Mouse (Mus musculus) heart, embryonic 11.5 days (tissue): ENCODE measurements at regions not wholly inside any gene's neighbourhood (a gene's known extent, or its start where the extent isn't known, plus 50 kb on each side); places are given as distances from the start of the nearest gene placed in this dataset.

Experiments
- ATAC-seq: fragments of 200-750 bp; cut with Nextera tagmentation; replicated peaks from 2 replicates; pipeline ENCODE4 v1.8.0; 2017; ENCODE audit warnings: moderate library complexity; ENCODE audit not compliant: insufficient number of reproducible peaks, low FRiP score, low TSS enrichment
- H3K27ac ChIP-seq: fragments of 300-500 bp; sonication (generic); 2 replicates; pipeline ENCODE4 v1.5.1; 2014; ENCODE audit warnings: mild to moderate bottlenecking, low read depth, low read length
- H3K27me3 ChIP-seq: fragments of 300-500 bp; sonication (generic); 2 replicates; pipeline ENCODE4 v1.6.1; 2014; ENCODE audit warnings: mild to moderate bottlenecking, low read length, mixed read lengths; ENCODE audit not compliant: control insufficient read depth, insufficient read depth
- H3K36me3 ChIP-seq: fragments of 300-500 bp; sonication (generic); 2 replicates; pipeline ENCODE4 v1.6.1; 2014; ENCODE audit warnings: mild to moderate bottlenecking, low read length, moderate library complexity, mixed read lengths; ENCODE audit not compliant: control insufficient read depth, insufficient read depth
- H3K4me1 ChIP-seq: fragments of 300-500 bp; sonication (generic); 2 replicates; pipeline ENCODE4 v1.6.1; 2014; ENCODE audit warnings: low read length; ENCODE audit not compliant: control insufficient read depth, insufficient read depth
- H3K4me2 ChIP-seq: fragments of 300-500 bp; sonication (generic); 2 replicates; pipeline ENCODE4 v1.6.1; 2014; ENCODE audit warnings: mild to moderate bottlenecking, moderate library complexity
- H3K4me3 ChIP-seq: fragments of 300-500 bp; sonication (generic); 2 replicates; pipeline ENCODE4 v1.5.1; 2014; ENCODE audit warnings: low read depth, low read length
- H3K9ac ChIP-seq: fragments of 300-500 bp; sonication (generic); 2 replicates; pipeline ENCODE4 v1.6.1; 2014; ENCODE audit warnings: mild to moderate bottlenecking, low read depth, low read length, moderate library complexity
- H3K9me3 ChIP-seq: fragments of 300-500 bp; sonication (generic); replicated peaks from 2 replicates; pipeline ENCODE4 v1.6.1; 2016; ENCODE audit warnings: low read length; ENCODE audit not compliant: control insufficient read depth
- WGBS: fragments of 180-500 bp; shearing (Covaris S2); extraction: QIAGEN DNeasy Blood & Tissue Kit; methylation state at CpG from one replicate; pipeline ENCODE4 v1.1.7; 2014; ENCODE audit not compliant: insufficient replicate concordance; 5-methylcytosine and 5-hydroxymethylcytosine counted together

- no peak for ATAC-seq
- WGBS, result 84% methylated on average over 8 of the region's 8 CpGs
Observed at GRCm38 (mm10) chr3:144286100-144286499, 81.1 kb upstream of the Lmo4 start.

GRCm38 (mm10) chr3:144284326-144284725 is 79.3 kb upstream of the Lmo4 start:
- Histone ChIP-seq H3K27me3 (no peaks in the 10 kb centered on the region), H3K36me3 (no peaks in the 10 kb centered on the region), H3K4me2 (no peak overlapping the region), H3K9me3 (no peaks in the 10 kb centered on the region), H3K4me3 (no peak overlapping the region), H3K27ac (no peak overlapping the region), H3K4me1 (no peaks in the 10 kb centered on the region), H3K9ac (no peak overlapping the region)
- ATAC-seq, result no peak
- WGBS, result 80% methylated on average over 3 of the region's 3 CpGs

More at GRCm38 (mm10) chr3:144286100-144286499, 81.1 kb upstream of the Lmo4 start:
- no peaks in the 10 kb centered on the region for H3K4me1 ChIP-seq
- H3K9me3 ChIP-seq, result no peaks in the 10 kb centered on the region
- no peak overlapping the region for H3K4me2 ChIP-seq
- H3K4me3 ChIP-seq, result no peak overlapping the region
- no peak overlapping the region for H3K9ac ChIP-seq
- no peaks in the 10 kb centered on the region for H3K36me3 ChIP-seq
- no peak overlapping the region for H3K27ac ChIP-seq
- H3K27me3 ChIP-seq, result no peaks in the 10 kb centered on the region

- H3K4me2 ChIP-seq, result no peak overlapping the region
- no peaks in the 10 kb centered on the region for H3K27me3 ChIP-seq
- H3K9ac ChIP-seq, result no peak overlapping the region
- H3K4me1 ChIP-seq, result no peaks in the 10 kb centered on the region
- H3K4me3 ChIP-seq, result no peak overlapping the region
- H3K9me3 ChIP-seq, result no peaks in the 10 kb centered on the region
- H3K27ac ChIP-seq, result no peak overlapping the region
- ATAC-seq, result no peak
- no peaks in the 10 kb centered on the region for H3K36me3 ChIP-seq
- WGBS, result 84% methylated on average over 5 of the region's 5 CpGs
Observed at GRCm38 (mm10) chr3:144273115-144273514, 68.1 kb upstream of the Lmo4 start.

GRCm38 (mm10) chr3:144270206-144270605 is 65.2 kb upstream of the Lmo4 start:
- Histone ChIP-seq H3K9me3 (no peaks in the 10 kb centered on the region), H3K36me3 (no peaks in the 10 kb centered on the region), H3K27me3 (no peaks in the 10 kb centered on the region), H3K4me3 (no peak overlapping the region), H3K4me1 (no peaks in the 10 kb centered on the region), H3K9ac (no peak overlapping the region), H3K27ac (no peak overlapping the region), H3K4me2 (no peak overlapping the region)
- ATAC-seq, result no peak
- WGBS, result 80% methylated on average over 6 of the region's 6 CpGs

GRCm38 (mm10) chr3:144264554-144264953 is 59.5 kb upstream of the Lmo4 start:
- no peaks in the 10 kb centered on the region for H3K4me1 ChIP-seq
- no peak for ATAC-seq
- H3K9me3 ChIP-seq, result no peaks in the 10 kb centered on the region
- H3K9ac ChIP-seq, result no peak overlapping the region
- H3K4me2 ChIP-seq, result no peak overlapping the region
- H3K36me3 ChIP-seq, result no peaks in the 10 kb centered on the region
- H3K27me3 ChIP-seq, result no peaks in the 10 kb centered on the region
- 53% methylated on average over 3 of the region's 3 CpGs for WGBS
- H3K4me3 ChIP-seq, result no peak overlapping the region
- H3K27ac ChIP-seq, result no peak overlapping the region

GRCm38 (mm10) chr3:144260886-144261285 is 55.9 kb upstream of the Lmo4 start:
- 70% methylated on average over 2 of the region's 2 CpGs for WGBS
- Histone ChIP-seq H3K9ac (no peak overlapping the region), H3K4me3 (no peak overlapping the region), H3K36me3 (no peaks in the 10 kb centered on the region), H3K9me3 (no peaks in the 10 kb centered on the region), H3K4me2 (no peak overlapping the region), H3K4me1 (no peaks in the 10 kb centered on the region), H3K27ac (no peak overlapping the region), H3K27me3 (no peaks in the 10 kb centered on the region)
- no peak for ATAC-seq

GRCm38 (mm10) chr3:144257714-144258517 is 52.9 kb upstream of the Lmo4 start:
- Histone ChIP-seq H3K27ac (no peak overlapping the region), H3K4me1 (no peaks in the 10 kb centered on the region), H3K4me3 (no peak overlapping the region), H3K4me2 (no peak overlapping the region), H3K27me3 (no peaks in the 10 kb centered on the region), H3K9me3 (no peaks in the 10 kb centered on the region), H3K36me3 (no peaks in the 10 kb centered on the region), H3K9ac (no peak overlapping the region)
- WGBS, result 64% methylated on average over 6 of the region's 6 CpGs
- ATAC-seq, result no peak

GRCm38 (mm10) chr3:144257196-144257595 is 52.2 kb upstream of the Lmo4 start:
- no peak overlapping the region for H3K9ac ChIP-seq
- H3K27ac ChIP-seq, result no peak overlapping the region
- no peaks in the 10 kb centered on the region for H3K27me3 ChIP-seq
- 67% methylated on average over 9 of the region's 9 CpGs for WGBS
- no peaks in the 10 kb centered on the region for H3K4me1 ChIP-seq
- ATAC-seq, result no peak
- H3K9me3 ChIP-seq, result no peaks in the 10 kb centered on the region
- no peak overlapping the region for H3K4me3 ChIP-seq
- no peak overlapping the region for H3K4me2 ChIP-seq
- H3K36me3 ChIP-seq, result no peaks in the 10 kb centered on the region
